Mouse (Mus musculus) ES-Bruce4 (cell line): ENCODE measurements around the gene Gm26965.

Experiments
- CTCF ChIP-seq: IDR thresholded peaks from one replicate; pipeline ENCODE4 v1.8.1; 2011; ENCODE audit warnings: low read depth, low read length
- EP300 ChIP-seq: IDR thresholded peaks from 2 replicates; pipeline ENCODE4 v1.6.1; 2011; ENCODE audit warnings: low read depth, low read length; ENCODE audit not compliant: insufficient read depth
- POLR2A ChIP-seq: IDR thresholded peaks from one replicate; pipeline ENCODE4 v1.8.1; 2011; ENCODE audit warnings: low read length; ENCODE audit not compliant: insufficient read depth

DNA sequence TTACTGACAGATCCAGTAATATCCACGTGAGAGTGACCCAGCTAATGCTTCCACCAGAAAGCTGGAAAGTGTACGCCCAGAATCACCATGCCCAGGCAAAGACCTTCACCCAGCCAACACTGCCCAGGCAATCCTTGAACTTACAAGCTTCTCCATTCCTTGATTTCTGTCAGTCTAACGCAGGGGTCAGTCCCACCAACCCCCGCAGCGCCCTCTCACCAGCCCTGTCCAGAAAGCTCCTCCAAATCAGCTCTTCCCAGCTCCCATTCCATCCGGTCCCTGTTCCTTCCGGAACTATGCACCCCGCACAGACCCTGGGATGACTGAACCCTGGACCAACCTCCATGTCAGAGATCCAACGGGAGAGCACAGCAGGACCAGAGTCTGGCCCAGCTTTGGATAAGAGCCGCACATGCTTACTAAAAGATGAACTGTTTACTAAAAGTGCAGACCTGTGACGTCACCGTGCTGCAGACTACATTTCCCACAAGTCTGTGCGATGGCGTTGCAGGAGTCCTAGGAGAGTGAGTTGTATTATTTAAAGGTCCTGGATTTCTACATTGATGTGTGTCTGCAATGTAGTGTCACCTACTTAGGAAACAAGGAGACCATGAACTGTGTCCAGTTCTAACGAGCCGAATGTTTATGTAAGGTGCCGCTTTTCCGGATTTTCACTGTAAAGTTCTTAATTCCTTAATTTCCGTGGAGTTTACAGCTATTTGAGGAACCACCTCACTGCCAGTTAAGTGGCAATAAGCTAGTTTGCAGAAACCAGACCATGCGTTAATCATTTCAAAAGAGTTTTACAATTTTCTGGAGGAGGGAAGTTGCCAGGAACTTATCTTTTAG lies 74.6 kb downstream of the Gm26965 start, which contains the start of gene Zfp874a:
- TF ChIP-seq CTCF (no peak), EP300 (no peak), POLR2A (no peak)
